Mouse (Mus musculus) lung, postnatal 0 days (tissue): ENCODE measurements at regions not wholly inside any gene's neighbourhood (a gene's known extent, or its start where the extent isn't known, plus 50 kb on each side); places are given as distances from the start of the nearest gene placed in this dataset.
A peak's percentile ranks its signal among the peaks of the same experiment; 100 is the strongest.

Experiments used
- CTCF ChIP-seq: IDR thresholded peaks from 2 replicates; pipeline ENCODE4 v1.5.1; 2016; ENCODE audit warnings: antibody characterized with exemption, mild to moderate bottlenecking
- EP300 ChIP-seq: IDR thresholded peaks from 2 replicates; pipeline ENCODE4 v1.6.1; 2016; ENCODE audit warnings: antibody characterized with exemption, mild to moderate bottlenecking, control low read depth

DNA sequence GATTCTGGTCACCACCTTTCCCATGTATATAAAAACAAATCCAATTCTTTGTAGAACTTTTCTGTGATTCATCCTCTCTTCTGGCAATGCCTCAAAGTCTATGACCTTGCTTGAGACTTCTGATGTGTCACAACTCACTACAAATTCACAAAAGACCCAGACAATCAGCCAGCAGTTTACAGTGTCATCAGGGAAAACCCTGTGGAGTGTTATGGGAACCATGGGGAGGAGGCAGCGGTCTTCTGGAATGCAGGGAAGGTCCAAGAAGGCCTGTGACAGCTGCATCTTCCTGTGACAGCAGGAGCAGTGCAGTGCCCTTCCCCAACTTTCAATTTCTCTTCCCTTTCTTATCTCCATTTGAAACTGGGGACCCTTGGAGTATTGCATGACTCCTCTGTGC lies 877.9 kb downstream of the A830018L16Rik start:
- TF ChIP-seq CTCF (0 out of 2 replicates have a peak, but pooled peaks have one; percentile 3), EP300 (no peak)
